Mouse (Mus musculus): Measurements from ENCODE around the gene Tnrc6a. TPM values are rescaled to one million over a fixed set of nuclear protein-coding genes. Genes with fewer than 3 reads are reported as not detected.

Tnrc6a gene
- polyA plus RNA-seq, 1 experiment from 2014 or later: 46.4 TPM

GRCm38 (mm10) chr7:123106326-123106725 is 17.4 kb upstream of the Tnrc6a start:
- peaks cover 25% of the 10 kb centered on the region for H3K4me1 ChIP-seq
- no peak overlapping the region for H3K27ac ChIP-seq
- H3K27me3 ChIP-seq (replicated peaks): no peaks in the 10 kb centered on the region
- ATAC-seq (ENCODE audit: insufficient read depth, low FRiP score, low read depth): no peak
- H3K9ac ChIP-seq: no peak overlapping the region
- no peak overlapping the region for H3K4me2 ChIP-seq
- 89% methylated on average over 2 of the region's 2 CpGs for WGBS
- no peaks in the 10 kb centered on the region for H3K36me3 ChIP-seq
- H3K9me3 ChIP-seq: no peaks in the 10 kb centered on the region
- no peak overlapping the region for H3K4me3 ChIP-seq (replicated peaks)

GRCm38 (mm10) chr7:123108058-123109055 is 15.3 kb upstream of the Tnrc6a start:
- no peaks in the 10 kb centered on the region for H3K36me3 ChIP-seq
- peaks cover 25% of the 10 kb centered on the region for H3K4me1 ChIP-seq
- peak; percentile 89 for ATAC-seq (ENCODE audit: insufficient read depth, low FRiP score, low read depth)
- H3K4me3 ChIP-seq (replicated peaks): no peak overlapping the region
- 45% methylated on average over 13 of the region's 13 CpGs for WGBS
- H3K9ac ChIP-seq: no peak overlapping the region
- H3K9me3 ChIP-seq: no peaks in the 10 kb centered on the region
- H3K27ac ChIP-seq: peak overlapping the region; percentile 77
- H3K4me2 ChIP-seq: no peak overlapping the region
- H3K27me3 ChIP-seq (replicated peaks): no peaks in the 10 kb centered on the region

GRCm38 (mm10) chr7:123109361-123110000 is 14.2 kb upstream of the Tnrc6a start:
- no peak overlapping the region for H3K9ac ChIP-seq
- H3K36me3 ChIP-seq: no peaks in the 10 kb centered on the region
- no peak for ATAC-seq (ENCODE audit: insufficient read depth, low FRiP score, low read depth)
- peaks cover 25% of the 10 kb centered on the region for H3K4me1 ChIP-seq
- WGBS: 92% methylated on average over 7 of the region's 7 CpGs
- peak overlapping the region; percentile 77; the same call in 1 of the 2 replicates for H3K27ac ChIP-seq
- H3K9me3 ChIP-seq: no peaks in the 10 kb centered on the region
- no peak overlapping the region for H3K4me3 ChIP-seq (replicated peaks)
- H3K4me2 ChIP-seq: no peak overlapping the region
- no peaks in the 10 kb centered on the region for H3K27me3 ChIP-seq (replicated peaks)

GRCm38 (mm10) chr7:123110135-123110534 is 13.6 kb upstream of the Tnrc6a start:
- 31% methylated on average over 3 of the region's 3 CpGs for WGBS

GRCm38 (mm10) chr7:123113590-123113989 is 10.1 kb upstream of the Tnrc6a start:
- Histone ChIP-seq H3K4me2 (no peak overlapping the region), H3K4me1 (0 out of 2 replicates have a peak, but pooled peaks cover 14% of the 10 kb centered on the region), H3K4me3 (replicated peaks) (no peak overlapping the region), H3K27me3 (replicated peaks) (no peaks in the 10 kb centered on the region), H3K9ac (no peak overlapping the region), H3K9me3 (no peaks in the 10 kb centered on the region), H3K27ac (no peak overlapping the region), H3K36me3 (no peaks in the 10 kb centered on the region)
- no peak for ATAC-seq (ENCODE audit: insufficient read depth, low FRiP score, low read depth)
- WGBS: 87% methylated on average over 6 of the region's 6 CpGs

More at GRCm38 (mm10) chr7:123110135-123110534, 13.6 kb upstream of the Tnrc6a start:
- peak overlapping the region; percentile 3; the same call in 1 of the 2 replicates for H3K4me2 ChIP-seq
- peaks cover 25% of the 10 kb centered on the region for H3K4me1 ChIP-seq
- H3K27me3 ChIP-seq (replicated peaks): no peaks in the 10 kb centered on the region
- H3K9me3 ChIP-seq: no peaks in the 10 kb centered on the region
- H3K36me3 ChIP-seq: no peaks in the 10 kb centered on the region
- no peak overlapping the region for H3K9ac ChIP-seq
- peak overlapping the region; percentile 77 for H3K27ac ChIP-seq
- no peak overlapping the region for H3K4me3 ChIP-seq (replicated peaks)
- ATAC-seq (ENCODE audit: insufficient read depth, low FRiP score, low read depth): 0 out of 2 replicates have a peak, but pooled peaks have one; percentile 25

- no peak overlapping the region for H3K27ac ChIP-seq
- ATAC-seq (ENCODE audit: insufficient read depth, low FRiP score, low read depth): no peak
- H3K9me3 ChIP-seq: no peaks in the 10 kb centered on the region
- no peak overlapping the region for H3K4me2 ChIP-seq
- no peak overlapping the region for H3K4me3 ChIP-seq (replicated peaks)
- H3K4me1 ChIP-seq: no peaks in the 10 kb centered on the region
- H3K36me3 ChIP-seq: no peaks in the 10 kb centered on the region
- no peak overlapping the region for H3K9ac ChIP-seq
- WGBS: 61% methylated on average over 12 of the region's 12 CpGs
- H3K27me3 ChIP-seq (replicated peaks): no peaks in the 10 kb centered on the region
Observed at GRCm38 (mm10) chr7:123116799-123117198, 6.9 kb upstream of the Tnrc6a start.

GRCm38 (mm10) chr7:123117209-123117608 is 6.5 kb upstream of the Tnrc6a start:
- 79% methylated on average over 4 of the region's 4 CpGs for WGBS
- Histone ChIP-seq H3K4me1 (no peaks in the 10 kb centered on the region), H3K36me3 (no peaks in the 10 kb centered on the region), H3K27me3 (replicated peaks) (no peaks in the 10 kb centered on the region), H3K9me3 (no peaks in the 10 kb centered on the region), H3K4me3 (replicated peaks) (no peak overlapping the region), H3K27ac (no peak overlapping the region), H3K9ac (no peak overlapping the region), H3K4me2 (no peak overlapping the region)
- ATAC-seq (ENCODE audit: insufficient read depth, low FRiP score, low read depth): no peak

- H3K4me1 ChIP-seq: 0 out of 2 replicates have a peak, but pooled peaks cover 3% of the 10 kb centered on the region
- no peak overlapping the region for H3K9ac ChIP-seq
- no peak overlapping the region for H3K4me3 ChIP-seq (replicated peaks)
- H3K9me3 ChIP-seq: no peaks in the 10 kb centered on the region
- WGBS: 83% methylated on average over 7 of the region's 7 CpGs
- no peak overlapping the region for H3K4me2 ChIP-seq
- no peaks in the 10 kb centered on the region for H3K27me3 ChIP-seq (replicated peaks)
- ATAC-seq (ENCODE audit: insufficient read depth, low FRiP score, low read depth): no peak
- no peak overlapping the region for H3K27ac ChIP-seq
- H3K36me3 ChIP-seq: no peaks in the 10 kb centered on the region
Observed at GRCm38 (mm10) chr7:123120516-123120915, 3.2 kb upstream of the Tnrc6a start.

GRCm38 (mm10) chr7:123124299-123124716 is 623 bp downstream of the Tnrc6a start:
- Histone ChIP-seq H3K27me3 (replicated peaks) (no peaks in the 10 kb centered on the region), H3K36me3 (no peaks in the 10 kb centered on the region), H3K9ac (peak overlapping the region; percentile 96), H3K4me3 (replicated peaks) (peak overlapping the region; percentile 99), H3K27ac (peak overlapping the region; percentile 96), H3K4me2 (peak overlapping the region; percentile 58), H3K9me3 (no peaks in the 10 kb centered on the region), H3K4me1 (peaks cover 16% of the 10 kb centered on the region)
- WGBS: under 1% methylated on average over 30 of the region's 45 CpGs
- peak; percentile 56 for ATAC-seq (ENCODE audit: insufficient read depth, low FRiP score, low read depth)

- peaks cover 16% of the 10 kb centered on the region for H3K4me1 ChIP-seq
- H3K27ac ChIP-seq: peak overlapping the region; percentile 96; the same call in 1 of the 2 replicates
- no peaks in the 10 kb centered on the region for H3K9me3 ChIP-seq
- WGBS: 2% methylated on average over 16 of the region's 16 CpGs
- H3K27me3 ChIP-seq (replicated peaks): no peaks in the 10 kb centered on the region
- no peak for ATAC-seq (ENCODE audit: insufficient read depth, low FRiP score, low read depth)
- H3K36me3 ChIP-seq: no peaks in the 10 kb centered on the region
- H3K4me3 ChIP-seq (replicated peaks): peak overlapping the region; percentile 99
- H3K9ac ChIP-seq: peak overlapping the region; percentile 96; the same call in 1 of the 2 replicates
- H3K4me2 ChIP-seq: peak overlapping the region; percentile 58
Observed at GRCm38 (mm10) chr7:123124735-123125181, 1.1 kb downstream of the Tnrc6a start.

GRCm38 (mm10) chr7:123126056-123126455 is 2.4 kb downstream of the Tnrc6a start:
- Histone ChIP-seq H3K36me3 (no peaks in the 10 kb centered on the region), H3K4me2 (no peak overlapping the region), H3K9me3 (no peaks in the 10 kb centered on the region), H3K9ac (no peak overlapping the region), H3K4me3 (replicated peaks) (no peak overlapping the region), H3K27me3 (replicated peaks) (no peaks in the 10 kb centered on the region), H3K4me1 (peaks cover 16% of the 10 kb centered on the region), H3K27ac (no peak overlapping the region)
- no peak for ATAC-seq (ENCODE audit: insufficient read depth, low FRiP score, low read depth)
- WGBS: 36% methylated on average over 4 of the region's 4 CpGs

GRCm38 (mm10) chr7:123127301-123127700 is 3.6 kb downstream of the Tnrc6a start:
- Histone ChIP-seq H3K4me3 (replicated peaks) (no peak overlapping the region), H3K27ac (no peak overlapping the region), H3K36me3 (no peaks in the 10 kb centered on the region), H3K4me1 (peaks cover 17% of the 10 kb centered on the region), H3K27me3 (replicated peaks) (no peaks in the 10 kb centered on the region), H3K4me2 (no peak overlapping the region), H3K9ac (no peak overlapping the region), H3K9me3 (no peaks in the 10 kb centered on the region)
- ATAC-seq (ENCODE audit: insufficient read depth, low FRiP score, low read depth): no peak
- WGBS: 69% methylated on average over 1 of the region's 1 CpGs

All from stomach, embryonic 15.5 days (tissue).